Mouse (Mus musculus) stomach, embryonic 15.5 days (tissue): ENCODE results near the gene Lingo3. TPM values are rescaled to one million over a fixed set of nuclear protein-coding genes. Genes with fewer than 3 reads are reported as not detected.
"Not testable (repeated sequence)": the region's sequence is repeated elsewhere in the genome, so short reads cannot be mapped to it uniquely, and the experiment has no call there.

ENCODE experiments used
- ATAC-seq: fragments of 200-750 bp; cut with Nextera tagmentation; 2 replicates; pipeline ENCODE4 v1.8.0; 2017; ENCODE audit warnings: low read depth, moderate number of reproducible peaks, moderate TSS enrichment; ENCODE audit not compliant: insufficient read depth, low FRiP score
- H3K27ac ChIP-seq: fragments of 300-500 bp; sonication (generic); 2 replicates; pipeline ENCODE4 v1.5.1; 2015; ENCODE audit warnings: mild to moderate bottlenecking, inconsistent platforms
- H3K27me3 ChIP-seq: fragments of 300-500 bp; sonication (generic); replicated peaks from 2 replicates; pipeline ENCODE4 v1.6.1; 2015; ENCODE audit warnings: inconsistent platforms
- H3K36me3 ChIP-seq: fragments of 300-500 bp; sonication (generic); 2 replicates; pipeline ENCODE4 v1.6.1; 2015; ENCODE audit warnings: inconsistent platforms
- H3K4me1 ChIP-seq: fragments of 300-500 bp; sonication (generic); 2 replicates; pipeline ENCODE4 v1.6.1; 2015; ENCODE audit warnings: inconsistent platforms
- H3K4me2 ChIP-seq: fragments of 300-500 bp; sonication (generic); 2 replicates; pipeline ENCODE4 v1.6.1; 2015; ENCODE audit warnings: mild to moderate bottlenecking, inconsistent platforms
- H3K4me3 ChIP-seq: fragments of 300-500 bp; sonication (generic); replicated peaks from 2 replicates; pipeline ENCODE4 v1.5.1; 2015; ENCODE audit warnings: inconsistent platforms
- H3K9ac ChIP-seq: fragments of 300-500 bp; sonication (generic); 2 replicates; pipeline ENCODE4 v1.6.1; 2015; ENCODE audit warnings: inconsistent platforms
- H3K9me3 ChIP-seq: fragments of 300-500 bp; sonication (generic); 2 replicates; pipeline ENCODE4 v1.6.1; 2016; ENCODE audit warnings: inconsistent platforms
- WGBS: fragments of 180-500 bp; shearing (Covaris S2); methylation state at CpG from one replicate; pipeline ENCODE4 v1.1.7; 2015; 5-methylcytosine and 5-hydroxymethylcytosine counted together
- polyA plus RNA-seq: library from polyadenylated mRNA; unstranded; fragments of >200 nt; fragmentation: Nextera tagmentation; extraction: Ambion mirVana; gene quantifications from 2 replicates; pipeline ENCODE4 v1.2.1, GENCODE M21; 2015

Lingo3 gene
- polyA plus RNA-seq, 1 experiment from 2014 or later, result 0.24 TPM

GRCm38 (mm10) chr10:80816303-80816702 lies 27.5 kb downstream of the Lingo3 start:
- not testable (repeated sequence) for ATAC-seq, H3K27me3 ChIP-seq, H3K4me1 ChIP-seq, H3K4me2 ChIP-seq, H3K9me3 ChIP-seq, H3K4me3 ChIP-seq, H3K27ac ChIP-seq, H3K36me3 ChIP-seq, H3K9ac ChIP-seq
- 76% methylated on average over 3 of the region's 3 CpGs for WGBS

- Histone ChIP-seq H3K36me3 (no peaks in the 10 kb centered on the region), H3K4me1 (0 out of 2 replicates have a peak, but pooled peaks cover 5% of the 10 kb centered on the region), H3K4me2 (no peak overlapping the region), H3K9ac (no peak overlapping the region), H3K9me3 (no peaks in the 10 kb centered on the region), H3K27ac (no peak overlapping the region), H3K4me3 (no peak overlapping the region), H3K27me3 (0 out of 2 replicates have a peak, but pooled peaks cover 8% of the 10 kb centered on the region)
- no peak for ATAC-seq
- 64% methylated on average over 7 of the region's 7 CpGs for WGBS
These were observed 29.0 kb downstream of the Lingo3 start for GRCm38 (mm10) chr10:80814800-80815199.

GRCm38 (mm10) chr10:80813366-80813765 lies 30.5 kb downstream of the Lingo3 start, which contains the start of gene Jsrp1:
Jsrp1 (minus strand) TSS chr10:80813498.
- H3K36me3 ChIP-seq, result no peaks in the 10 kb centered on the region
- no peak for ATAC-seq
- H3K27me3 ChIP-seq, result peaks cover 18% of the 10 kb centered on the region; the same call in 1 of the 2 replicates

GRCm38 (mm10) chr10:80812391-80813041 lies 31.3 kb downstream of the Lingo3 start:
- Histone ChIP-seq H3K36me3 (no peaks in the 10 kb centered on the region), H3K4me1 (peaks cover 25% of the 10 kb centered on the region), H3K9ac (no peak overlapping the region), H3K27me3 (peaks cover 22% of the 10 kb centered on the region; the same call in 1 of the 2 replicates), H3K4me3 (no peak overlapping the region), H3K9me3 (no peaks in the 10 kb centered on the region), H3K4me2 (no peak overlapping the region), H3K27ac (no peak overlapping the region)
- WGBS, result 40% methylated on average over 5 of the region's 5 CpGs
- no peak for ATAC-seq

More at GRCm38 (mm10) chr10:80813366-80813765, 30.5 kb downstream of the Lingo3 start, which contains the start of gene Jsrp1:
- Histone ChIP-seq H3K4me2 (no peak within 1 kb of the TSS), H3K27ac (no peak within 1 kb of the TSS), H3K4me3 (no peak within 1 kb of the TSS), H3K4me1 (peaks cover 16% of the 10 kb centered on the region), H3K9me3 (no peaks in the 10 kb centered on the region), H3K9ac (no peak within 1 kb of the TSS)
- WGBS, result 74% methylated on average over 4 of the region's 4 CpGs

DNA sequence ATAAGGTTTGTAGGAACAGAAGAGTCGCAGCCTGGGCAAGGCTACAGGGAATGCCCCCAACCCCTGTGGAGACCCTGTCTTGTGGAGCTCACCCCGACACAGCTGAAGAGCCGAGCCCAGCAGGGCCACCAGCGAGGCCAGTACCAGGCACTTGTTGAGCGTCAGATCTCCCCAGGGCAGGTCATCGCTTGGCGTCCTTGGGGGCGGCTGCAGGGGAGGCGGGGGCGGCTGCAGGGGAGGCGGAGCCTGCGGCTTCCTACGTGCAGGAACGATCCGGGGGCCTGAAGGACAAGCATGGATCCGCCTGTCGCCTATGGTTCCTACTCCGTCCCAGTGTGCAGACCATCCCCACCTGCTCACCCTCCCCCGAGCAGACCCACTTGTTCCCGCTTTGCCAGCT lies 33.8 kb downstream of the Lingo3 start:
- Histone ChIP-seq H3K9ac (no peak overlapping the region), H3K27ac (no peak overlapping the region)
- WGBS, result 9% methylated on average over 20 of the region's 20 CpGs

GRCm38 (mm10) chr10:80808985-80809632 lies 34.7 kb downstream of the Lingo3 start:
- Histone ChIP-seq H3K4me1 (peaks cover 45% of the 10 kb centered on the region), H3K4me2 (peak overlapping the region; percentile 92), H3K9ac (0 out of 2 replicates have a peak overlapping the region, but pooled peaks have one; percentile 16), H3K4me3 (peak overlapping the region; percentile 13), H3K9me3 (no peaks in the 10 kb centered on the region), H3K36me3 (peaks cover 11% of the 10 kb centered on the region), H3K27me3 (peaks cover 22% of the 10 kb centered on the region; the same call in 1 of the 2 replicates), H3K27ac (no peak overlapping the region)
- WGBS, result 13% methylated on average over 17 of the region's 18 CpGs
- ATAC-seq, result no peak

More for the DNA sequence above, 33.8 kb downstream of the Lingo3 start:
- H3K36me3 ChIP-seq, result peaks cover under 1% of the 10 kb centered on the region; the same call in 1 of the 2 replicates
- peak overlapping the region; percentile 27 for H3K4me2 ChIP-seq
- H3K4me1 ChIP-seq, result peaks cover 42% of the 10 kb centered on the region
- no peak overlapping the region for H3K4me3 ChIP-seq
- no peaks in the 10 kb centered on the region for H3K9me3 ChIP-seq
- no peak for ATAC-seq
- H3K27me3 ChIP-seq, result peaks cover 22% of the 10 kb centered on the region; the same call in 1 of the 2 replicates

DNA sequence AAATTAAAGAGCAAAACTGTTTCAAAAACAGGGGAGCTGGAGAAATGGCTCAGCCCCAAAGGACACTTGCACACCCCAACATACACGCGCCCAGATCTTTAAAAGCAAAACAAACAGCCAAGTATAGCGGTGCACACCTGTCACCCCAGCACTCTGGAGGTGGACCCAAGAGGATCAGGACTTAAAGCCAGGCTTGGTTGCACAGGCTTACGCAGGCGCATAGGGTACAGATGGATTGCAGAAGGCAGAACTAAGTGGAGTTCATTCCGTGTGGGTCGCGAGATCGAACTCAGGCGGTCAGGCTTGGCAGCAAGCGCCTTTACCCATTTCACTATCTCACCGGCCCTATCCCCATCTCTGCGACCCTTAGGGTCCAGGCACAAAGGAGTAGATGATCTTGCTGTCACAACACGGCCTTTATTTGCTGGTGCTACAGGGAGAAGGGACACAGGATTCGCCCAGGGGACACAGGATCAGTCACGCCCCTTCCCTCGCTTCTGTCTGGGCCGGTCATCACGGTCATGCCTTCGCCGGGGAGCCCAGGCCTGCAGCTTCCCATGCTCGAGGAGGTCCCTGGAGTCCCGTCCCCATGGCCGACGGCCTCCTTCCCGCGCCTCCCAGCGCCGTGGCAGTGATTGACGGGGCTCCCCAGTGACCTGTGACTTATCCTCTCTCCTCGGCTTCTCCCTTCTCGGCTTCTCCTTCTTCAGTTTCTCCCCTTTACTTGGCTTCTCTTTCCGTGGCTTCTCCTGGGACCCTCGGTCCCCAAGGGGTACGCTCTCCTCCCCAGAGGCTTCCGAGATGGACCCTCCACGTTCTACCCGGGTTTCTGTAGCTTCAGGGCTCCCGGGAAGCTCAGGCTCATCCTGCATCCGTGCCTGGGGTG lies 35.5 kb downstream of the Lingo3 start:
- H3K27ac ChIP-seq, result no peak overlapping the region
- peaks cover 45% of the 10 kb centered on the region for H3K4me1 ChIP-seq
- 0 out of 2 replicates have a peak overlapping the region, but pooled peaks have one; percentile 16 for H3K9ac ChIP-seq
- peaks cover 22% of the 10 kb centered on the region; the same call in 1 of the 2 replicates for H3K27me3 ChIP-seq
- peaks cover 18% of the 10 kb centered on the region for H3K36me3 ChIP-seq
- no peaks in the 10 kb centered on the region for H3K9me3 ChIP-seq
- peak overlapping the region; percentile 92 for H3K4me2 ChIP-seq
- H3K4me3 ChIP-seq, result peak overlapping the region; percentile 13
- no peak for ATAC-seq
- WGBS, result 23% methylated on average over 40 of the region's 40 CpGs

DNA sequence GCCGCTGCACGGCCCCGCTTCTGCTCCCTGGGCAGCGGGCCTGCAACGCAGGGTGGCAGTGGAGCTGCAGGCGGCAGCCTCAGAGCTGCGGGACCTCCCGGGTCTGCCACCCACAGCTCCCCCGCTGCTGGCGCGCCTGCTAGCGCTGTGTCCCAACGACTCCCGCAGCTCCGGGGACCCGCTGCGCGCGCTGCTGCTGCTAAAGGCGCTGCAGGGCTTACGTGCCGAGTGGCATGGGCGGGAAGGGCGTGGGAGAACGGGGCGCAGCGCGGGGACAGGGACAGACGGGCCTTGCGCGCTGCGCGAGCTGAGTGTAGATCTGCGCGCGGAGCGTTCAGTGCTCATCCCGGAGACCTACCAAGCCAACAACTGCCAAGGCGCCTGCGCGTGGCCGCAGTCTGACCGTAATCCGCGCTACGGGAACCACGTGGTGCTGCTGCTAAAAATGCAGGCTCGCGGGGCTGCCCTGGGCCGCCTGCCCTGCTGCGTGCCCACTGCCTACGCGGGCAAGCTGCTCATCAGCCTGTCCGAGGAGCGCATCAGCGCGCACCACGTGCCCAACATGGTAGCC lies 36.7 kb downstream of the Lingo3 start:
- peak overlapping the region; percentile 92 for H3K4me2 ChIP-seq
- H3K9me3 ChIP-seq, result no peaks in the 10 kb centered on the region
- peaks cover 22% of the 10 kb centered on the region; the same call in 1 of the 2 replicates for H3K27me3 ChIP-seq
- peak overlapping the region; percentile 46 for H3K4me3 ChIP-seq
- peaks cover 45% of the 10 kb centered on the region for H3K4me1 ChIP-seq
- H3K27ac ChIP-seq, result peak overlapping the region; percentile 78
- ATAC-seq, result peak; percentile 25
- H3K36me3 ChIP-seq, result peaks cover 30% of the 10 kb centered on the region
- H3K9ac ChIP-seq, result peak overlapping the region; percentile 43; the same call in 1 of the 2 replicates
- WGBS, result under 1% methylated on average over 53 of the region's 58 CpGs

- Histone ChIP-seq H3K9ac (peak overlapping the region; percentile 43; the same call in 1 of the 2 replicates), H3K36me3 (peaks cover 36% of the 10 kb centered on the region), H3K4me3 (peak overlapping the region; percentile 46), H3K27me3 (peaks cover 22% of the 10 kb centered on the region; the same call in 1 of the 2 replicates), H3K4me1 (peaks cover 45% of the 10 kb centered on the region), H3K27ac (peak overlapping the region; percentile 78), H3K4me2 (peak overlapping the region; percentile 92), H3K9me3 (no peaks in the 10 kb centered on the region)
- ATAC-seq, result no peak
- 48% methylated on average over 34 of the region's 34 CpGs for WGBS
These were observed 37.3 kb downstream of the Lingo3 start for GRCm38 (mm10) chr10:80806341-80807056.

DNA sequence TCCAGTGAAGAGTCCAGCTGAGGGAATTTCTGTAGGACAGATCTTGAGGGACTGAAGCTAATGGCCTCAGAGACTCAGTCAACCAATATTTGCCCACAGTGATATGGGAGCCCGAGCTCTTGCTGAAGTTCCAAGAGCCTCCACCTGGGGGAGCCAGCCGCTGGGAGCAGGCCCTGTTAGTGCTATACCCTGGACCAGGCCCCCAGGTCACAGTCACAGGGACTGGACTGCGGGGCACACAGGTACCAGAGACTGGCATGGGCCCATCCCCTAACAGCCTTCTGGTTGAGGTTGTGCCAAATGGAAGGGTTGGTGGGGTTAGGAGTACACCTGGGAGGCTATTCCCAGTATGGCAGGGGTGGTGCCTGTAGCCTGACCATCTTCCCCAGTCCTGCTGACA lies 37.9 kb downstream of the Lingo3 start:
- WGBS, result 18% methylated on average over 3 of the region's 3 CpGs
- Histone ChIP-seq H3K27me3 (peaks cover 22% of the 10 kb centered on the region; the same call in 1 of the 2 replicates), H3K36me3 (peaks cover 42% of the 10 kb centered on the region), H3K27ac (no peak overlapping the region), H3K4me3 (no peak overlapping the region), H3K4me1 (peaks cover 45% of the 10 kb centered on the region), H3K4me2 (peak overlapping the region; percentile 92; the same call in 1 of the 2 replicates), H3K9ac (no peak overlapping the region), H3K9me3 (no peaks in the 10 kb centered on the region)
- peak; percentile 40; the same call in 1 of the 2 replicates for ATAC-seq
